Mouse (Mus musculus) gastrocnemius, postnatal 25 days (tissue): Measurements from ENCODE around the gene Iqsec1. TPM values are rescaled to one million over a fixed set of nuclear protein-coding genes. Genes with fewer than 3 reads are reported as not detected.

ENCODE experiments used
- DNase-seq: peaks from one replicate; pipeline ENCODE4 v3.0.0; 2022
- total RNA-seq, 2 experiments: library from RNA; stranded (reverse); gene quantifications; 1 replicate in 1 of 2; 2 replicates in 1 of 2; pipeline ENCODE4 v1.2.3; 2021

Iqsec1 gene
- total RNA-seq, 2 experiments from 2014 or later: 57.7 to 63.6 TPM

DNA sequence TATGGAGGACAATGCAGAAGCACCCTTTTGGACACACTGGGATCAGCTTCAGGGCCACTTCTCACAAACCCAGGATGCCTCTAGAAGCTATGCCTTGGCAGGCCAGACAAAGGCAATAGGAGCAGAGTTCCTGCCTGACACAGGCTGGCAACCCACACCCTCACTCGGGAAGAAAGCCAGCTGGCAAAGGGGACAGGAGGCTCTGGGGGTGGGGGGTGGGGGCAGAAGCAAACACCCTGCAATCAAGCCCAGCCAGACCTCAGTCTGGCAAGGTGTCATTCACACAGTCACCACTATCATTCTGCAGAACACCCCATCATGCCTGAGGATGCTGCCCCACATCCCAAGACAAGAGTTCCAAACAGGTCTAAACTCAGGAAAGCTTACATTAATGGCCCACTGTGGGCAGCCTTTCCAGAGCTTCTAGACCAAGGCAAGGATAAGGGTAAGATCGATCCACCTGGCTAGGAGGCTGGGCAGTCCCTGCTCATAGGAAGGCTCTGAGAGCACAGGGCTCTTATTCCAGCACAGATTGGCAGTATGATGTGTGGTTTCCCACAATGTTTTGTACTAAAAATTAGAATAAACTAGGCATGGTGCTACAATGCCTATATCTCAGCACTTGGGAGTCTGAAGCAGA lies 283.7 kb downstream of the Iqsec1 start:
- no peak for DNase-seq

DNA sequence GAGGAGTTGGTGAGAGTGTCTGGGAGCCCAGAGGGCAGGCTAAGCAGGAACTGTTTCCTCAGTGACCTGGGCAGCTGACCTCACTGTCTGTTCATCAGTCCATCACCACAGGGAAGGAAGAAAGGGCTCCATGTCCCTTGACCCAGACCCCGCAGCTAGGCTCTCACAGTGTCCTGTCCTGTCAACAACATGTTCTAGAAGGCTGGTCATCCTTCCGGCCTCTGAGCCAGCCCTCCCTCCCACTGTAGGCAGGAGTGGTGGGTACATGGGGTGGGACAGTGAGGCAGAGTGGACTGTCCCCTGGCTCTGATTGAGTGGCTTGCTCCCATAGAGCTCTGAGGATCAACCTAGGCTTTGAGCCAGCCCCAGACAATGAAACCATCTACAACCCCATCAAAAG lies 284.7 kb downstream of the Iqsec1 start:
- no peak for DNase-seq

DNA sequence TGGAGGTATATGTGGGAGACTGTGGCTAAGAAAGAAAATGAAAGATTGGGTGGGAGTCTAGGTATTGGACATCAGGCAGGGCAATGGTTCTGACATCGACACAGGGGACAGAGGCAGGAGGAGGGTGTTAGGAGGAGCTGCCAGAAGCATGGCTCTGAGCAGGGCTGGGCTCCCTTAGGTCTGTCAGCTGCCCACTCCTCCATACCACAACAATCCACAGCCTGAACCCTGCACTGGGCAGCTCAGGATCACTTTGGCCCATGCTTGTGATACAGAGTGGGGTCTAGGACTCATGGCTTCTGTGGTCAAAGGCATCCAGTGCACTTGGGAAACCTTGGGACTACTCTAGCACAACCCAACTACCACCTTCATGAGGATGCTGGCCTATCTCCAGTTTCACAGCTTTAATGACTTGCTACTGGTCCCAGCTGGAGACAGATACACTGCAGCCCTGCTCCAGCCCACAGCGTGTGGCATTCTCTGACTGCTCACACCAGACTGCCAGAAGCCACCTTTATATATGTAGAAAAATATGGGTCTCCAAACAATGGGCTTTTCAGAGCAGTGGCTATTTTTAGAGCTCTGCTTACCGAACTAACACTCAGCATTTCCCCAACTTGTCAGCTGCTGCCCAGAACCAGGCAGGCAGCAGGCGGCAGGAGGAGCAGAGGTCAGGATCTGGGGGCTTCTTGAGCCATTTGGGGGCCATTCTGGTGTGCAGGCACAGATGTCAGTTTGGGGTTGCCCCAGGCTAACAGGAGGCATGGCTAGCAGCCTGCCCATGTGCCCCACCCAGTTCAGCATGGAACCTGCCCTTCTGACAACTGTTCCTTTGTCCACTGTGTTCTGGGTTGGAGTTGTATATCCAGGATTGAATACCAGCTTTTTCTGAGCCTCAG lies 285.4 kb downstream of the Iqsec1 start:
- DNase-seq: no peak

DNA sequence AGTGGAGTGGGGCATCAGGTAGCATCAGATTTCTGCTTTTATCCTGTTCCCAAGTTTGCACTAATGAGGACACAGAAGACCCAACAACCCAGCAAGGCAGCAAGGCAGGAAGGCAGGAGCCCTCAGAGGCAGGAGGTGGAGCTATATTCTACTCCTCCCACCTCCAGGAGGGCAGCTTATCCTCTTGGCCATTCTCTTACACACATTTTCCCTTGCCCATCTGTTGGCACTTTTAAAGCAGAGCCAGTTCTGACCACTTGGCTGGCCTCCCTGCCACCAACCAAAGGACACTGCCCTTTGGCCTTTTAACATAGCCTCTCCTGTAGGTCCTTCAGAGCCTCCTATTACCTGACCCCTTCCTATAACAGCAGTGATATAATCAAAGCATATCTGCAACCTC lies 286.3 kb downstream of the Iqsec1 start:
- DNase-seq: no peak

DNA sequence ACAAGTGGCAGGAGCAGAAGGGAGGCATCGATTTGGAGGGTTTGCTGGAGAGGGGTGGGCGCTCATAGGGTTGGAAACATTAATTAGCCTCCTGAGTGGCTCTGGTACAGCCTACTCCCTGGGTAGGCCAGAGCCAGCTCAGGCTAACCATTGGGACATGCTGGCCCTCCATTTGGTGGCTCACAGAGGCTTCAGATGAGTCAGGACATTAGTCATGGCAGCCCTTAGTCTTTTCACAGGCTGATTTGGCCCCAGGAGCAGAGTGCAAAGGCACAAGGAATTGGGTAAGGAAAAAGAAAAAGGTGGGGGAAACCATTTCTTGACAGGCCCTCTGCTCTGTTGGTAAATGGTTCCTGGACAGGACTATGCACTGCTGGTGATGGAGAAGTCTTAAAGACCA lies 287.1 kb downstream of the Iqsec1 start:
- DNase-seq: no peak

DNA sequence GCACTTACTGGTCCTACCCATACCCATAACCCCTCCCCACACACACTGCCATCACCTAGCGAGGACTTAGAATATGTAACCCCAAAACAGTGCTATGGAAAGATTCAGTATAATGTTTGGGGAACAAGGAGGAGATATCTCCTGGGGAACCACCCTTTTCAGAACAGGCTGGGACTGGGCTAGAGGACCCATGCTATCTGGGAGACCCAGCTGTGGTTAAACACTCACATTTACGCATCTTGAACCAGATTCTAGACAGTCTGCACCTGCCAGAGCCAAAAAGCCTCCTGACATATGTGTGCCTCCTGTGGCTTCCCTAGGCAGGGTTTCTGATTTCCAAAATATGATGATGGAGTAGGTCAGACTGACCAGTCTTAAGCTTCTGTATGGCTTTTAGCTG lies 287.7 kb downstream of the Iqsec1 start:
- no peak for DNase-seq

DNA sequence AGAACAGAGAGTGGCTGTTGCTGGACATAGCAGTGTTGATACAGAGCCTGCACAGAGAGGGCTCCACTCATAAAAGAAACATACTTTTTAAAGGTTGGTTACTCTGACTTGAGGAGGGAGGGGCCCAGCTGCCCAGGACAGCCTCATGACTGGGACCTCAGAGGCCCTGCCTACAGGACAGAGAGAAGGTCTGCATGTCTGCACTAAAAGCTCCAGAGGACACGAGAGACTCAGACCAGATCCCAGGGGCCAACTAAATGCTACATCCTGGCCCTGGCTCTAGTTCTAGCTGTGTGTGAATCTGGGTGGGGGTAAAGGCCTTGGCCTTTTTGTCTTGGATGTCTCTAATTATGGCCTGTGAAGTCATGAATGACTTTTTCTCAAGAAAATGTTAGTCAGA lies 288.4 kb downstream of the Iqsec1 start:
- peak; percentile 68 for DNase-seq

DNA sequence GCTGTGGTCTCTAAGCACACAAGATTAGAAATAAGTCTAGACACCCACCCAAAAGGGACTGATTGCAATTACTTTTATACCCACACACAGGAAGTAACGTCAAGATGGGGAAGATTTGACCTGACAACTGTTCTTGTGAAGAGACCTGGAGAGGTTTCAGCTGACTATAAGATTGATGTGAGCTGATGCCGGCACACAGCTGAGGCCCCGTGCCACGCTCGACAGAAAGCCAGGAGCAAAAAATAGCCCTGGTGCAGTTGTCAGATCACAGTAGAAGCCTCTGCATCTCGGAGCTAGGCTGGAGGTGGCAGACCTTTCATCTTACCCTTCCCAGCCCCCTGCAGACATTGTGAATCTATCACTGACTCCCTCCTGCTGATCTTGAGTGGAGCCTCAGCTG lies 289.6 kb downstream of the Iqsec1 start:
- DNase-seq: peak; percentile 76

DNA sequence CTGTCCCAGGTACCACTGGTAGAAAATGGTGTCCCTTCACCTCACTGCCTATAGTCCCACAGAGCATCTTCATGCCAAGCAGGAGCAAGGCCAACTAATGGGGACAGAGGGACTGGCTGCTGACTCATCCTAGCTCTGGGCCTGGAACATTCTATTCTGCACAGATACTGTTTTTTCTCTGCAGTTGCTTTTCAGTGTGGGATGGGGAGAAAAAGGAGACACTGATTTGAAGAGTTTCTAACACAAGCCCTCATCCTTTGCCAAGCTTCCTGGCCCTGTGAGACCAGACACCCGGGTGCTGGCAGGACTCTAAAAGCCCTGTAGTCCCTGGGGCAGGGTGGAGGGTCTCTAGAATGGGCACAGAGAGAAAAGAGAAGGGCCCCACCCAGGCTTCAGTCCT lies 292.7 kb downstream of the Iqsec1 start:
- peak; percentile 58 for DNase-seq

DNA sequence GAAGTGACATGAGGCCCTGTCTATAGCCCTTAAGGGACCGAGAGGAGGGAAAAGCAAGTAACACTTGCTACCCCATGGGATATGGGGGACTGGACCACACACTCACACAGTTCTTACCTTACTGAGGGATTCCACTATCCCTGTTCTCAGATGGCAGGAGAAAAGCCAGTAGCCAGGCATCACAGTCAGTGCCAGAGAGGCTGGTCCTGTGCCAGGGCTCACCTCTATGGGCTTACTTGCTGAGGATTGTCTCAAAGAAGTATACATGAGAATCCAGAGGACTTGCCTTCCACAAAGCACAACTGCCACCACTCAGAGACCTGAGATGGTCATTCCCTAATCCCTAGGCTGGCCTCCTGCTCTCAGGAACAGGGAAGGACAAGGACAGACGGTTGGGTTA lies 296.1 kb downstream of the Iqsec1 start:
- no peak for DNase-seq

DNA sequence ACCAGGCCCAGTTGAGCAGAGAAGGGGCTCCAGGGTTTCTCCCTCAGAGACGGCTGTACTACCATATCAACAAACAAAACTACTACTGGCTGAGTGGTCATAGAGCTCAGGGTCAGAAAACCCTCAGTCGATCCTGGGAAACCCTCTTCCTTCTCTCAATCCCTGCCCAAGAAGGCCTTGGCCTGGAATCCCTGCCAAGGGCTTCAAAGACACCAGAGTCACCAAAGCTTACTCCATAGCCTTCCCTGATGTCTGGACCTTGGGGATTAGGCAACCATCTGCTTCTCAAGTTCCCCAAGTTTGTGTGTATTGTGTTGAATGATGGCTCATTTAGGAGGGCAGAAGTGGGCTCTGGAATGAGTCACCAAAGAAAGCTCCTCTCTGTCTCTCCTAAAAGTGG lies 296.6 kb downstream of the Iqsec1 start:
- DNase-seq: no peak

DNA sequence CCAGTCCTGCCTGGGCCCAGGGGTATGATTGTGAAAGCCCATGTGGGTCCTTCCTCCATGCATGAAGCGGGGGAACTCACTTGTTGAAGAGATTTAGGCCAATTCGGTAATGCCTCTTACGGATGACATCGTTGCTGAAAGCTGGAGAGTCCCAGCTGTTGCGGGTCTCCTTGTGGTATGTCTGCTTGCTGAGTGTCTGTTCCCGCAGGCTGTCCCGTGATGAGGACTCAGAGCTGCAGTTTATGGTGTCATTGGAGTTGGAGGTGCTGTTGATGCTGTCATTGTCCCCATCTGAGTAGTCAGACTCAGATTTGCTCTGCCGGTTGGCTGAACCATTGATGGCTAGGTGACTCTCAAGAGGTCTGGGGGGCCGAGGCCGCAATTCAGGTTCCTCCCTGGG lies 299.0 kb downstream of the Iqsec1 start:
- no peak for DNase-seq

DNA sequence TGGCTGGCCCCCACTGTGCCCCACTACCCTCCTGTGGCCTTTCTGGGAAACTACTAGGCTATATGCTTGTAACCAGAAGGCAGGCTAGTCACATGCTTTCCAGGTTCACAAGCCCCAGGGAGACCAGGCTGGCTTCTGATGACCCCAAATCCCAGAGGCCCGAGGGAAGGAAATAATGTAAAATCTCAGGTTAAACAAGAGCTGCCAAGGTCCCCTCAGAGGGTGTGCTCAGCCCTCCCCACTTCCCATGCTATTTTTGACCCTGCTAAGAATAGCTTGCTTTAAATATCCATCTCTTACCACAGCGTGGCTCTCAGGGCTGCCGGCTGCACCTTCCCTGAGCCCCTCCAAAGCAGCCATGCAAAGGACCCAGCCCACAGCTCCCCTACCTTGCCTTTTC lies 299.7 kb downstream of the Iqsec1 start:
- DNase-seq: no peak

DNA sequence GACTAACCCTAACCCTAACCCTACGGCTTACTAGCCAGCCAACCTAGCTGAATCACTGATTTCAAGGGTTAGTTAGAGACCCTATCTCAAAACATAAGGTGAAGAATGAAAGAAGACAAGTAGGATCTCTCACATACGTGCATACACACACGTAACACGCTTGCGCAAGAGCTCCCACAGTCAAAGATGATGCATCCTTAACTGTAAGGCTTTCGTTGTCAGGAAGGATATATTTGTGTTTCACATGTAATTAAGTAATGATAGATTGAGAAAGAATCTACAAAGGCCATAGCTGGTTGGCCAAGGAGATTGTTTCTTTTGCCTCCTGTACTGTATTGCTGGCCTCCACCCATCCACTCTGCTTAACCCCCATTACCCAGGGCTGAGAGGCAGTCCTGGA lies 300.5 kb downstream of the Iqsec1 start:
- DNase-seq: no peak

DNA sequence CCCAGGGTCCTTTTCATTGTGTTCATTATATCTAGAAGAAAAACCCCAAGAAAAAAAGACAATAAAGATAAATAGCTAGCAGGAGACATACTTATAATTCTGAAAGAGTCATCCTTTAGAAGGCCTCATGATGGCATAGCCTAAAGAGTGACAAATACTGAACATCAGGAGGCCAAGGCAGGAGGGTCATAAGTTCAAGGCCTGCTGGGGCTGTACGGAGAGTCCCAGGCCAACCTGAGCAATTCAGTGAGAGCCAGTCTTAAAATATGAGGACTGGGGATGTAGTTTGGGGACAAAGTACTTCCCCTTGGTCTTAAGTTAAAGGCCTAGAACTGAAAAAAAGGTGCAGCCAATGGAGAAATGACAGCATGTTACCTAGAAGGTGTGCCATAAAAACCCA lies 301.7 kb downstream of the Iqsec1 start:
- DNase-seq: no peak

DNA sequence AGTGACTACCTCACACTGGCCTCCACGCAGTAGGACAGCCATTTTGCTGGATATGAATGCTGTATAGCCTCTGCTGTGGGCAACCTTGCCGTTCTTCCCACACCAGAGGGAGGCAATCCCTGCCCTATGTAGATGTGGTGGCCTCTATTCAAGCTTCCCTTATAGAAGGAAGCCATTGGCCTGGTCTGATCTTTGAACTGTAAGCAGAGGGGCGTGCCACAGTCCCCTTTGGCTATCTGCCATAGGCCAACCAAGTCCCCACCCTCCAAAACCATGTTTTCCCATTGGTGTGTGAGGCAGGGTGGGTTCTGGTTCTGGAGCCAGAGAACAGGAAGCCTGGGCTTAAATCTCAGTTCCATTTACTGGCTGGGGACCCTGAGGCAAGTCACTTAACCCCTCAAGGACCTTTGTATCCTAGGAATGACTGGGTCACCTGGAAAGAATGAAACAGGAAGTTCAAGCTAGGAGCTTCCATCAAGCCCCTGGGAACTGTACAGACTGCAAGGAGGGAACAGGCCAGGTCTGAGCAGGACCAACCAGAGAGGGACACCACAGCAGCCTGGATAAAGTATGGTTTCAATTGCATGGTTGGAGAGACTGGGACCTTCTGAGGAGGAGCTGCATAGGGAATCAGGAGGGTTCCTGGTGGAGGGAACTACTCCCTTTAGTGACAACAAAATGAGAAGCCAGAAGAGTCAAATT lies 304.5 kb downstream of the Iqsec1 start:
- no peak for DNase-seq

DNA sequence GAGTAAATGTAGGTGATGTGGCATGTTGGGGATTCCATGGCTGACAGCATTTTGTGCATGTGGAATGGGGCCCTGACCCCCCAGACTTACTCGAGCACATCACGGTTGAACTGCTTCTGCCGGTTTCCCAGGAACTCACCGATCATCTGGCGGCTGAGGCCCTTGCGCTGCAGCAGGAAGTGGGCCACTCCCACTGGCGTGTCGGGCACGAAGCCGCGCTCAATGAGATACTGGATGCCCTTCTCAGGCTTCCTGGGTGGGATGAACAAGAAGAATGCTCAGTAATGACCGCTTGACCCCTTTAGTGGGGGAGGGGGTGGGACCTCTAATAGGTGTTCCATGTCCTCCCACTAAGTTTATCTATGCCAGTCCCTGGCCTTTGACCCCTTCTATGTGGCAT lies 308.1 kb downstream of the Iqsec1 start:
- no peak for DNase-seq

DNA sequence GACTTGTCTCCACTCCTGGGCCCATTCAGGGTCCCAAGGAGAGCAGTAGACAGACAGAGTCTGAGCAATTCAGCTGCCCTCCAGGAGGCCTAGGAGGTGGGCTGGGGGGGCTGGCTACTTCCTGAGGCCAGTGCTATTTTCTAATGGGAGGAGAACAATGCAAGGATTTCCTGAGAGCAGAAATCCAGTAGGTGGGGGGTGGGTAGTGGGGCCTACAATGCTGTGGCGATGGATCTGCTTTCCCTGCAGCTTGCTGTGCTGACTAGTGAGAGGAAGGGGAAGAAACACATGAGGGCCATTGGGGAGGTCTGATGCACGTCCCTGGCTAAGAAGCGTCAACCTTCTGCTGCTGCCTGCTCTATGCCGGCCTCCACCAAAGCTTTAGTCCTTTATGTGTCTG lies 309.7 kb downstream of the Iqsec1 start:
- no peak for DNase-seq

DNA sequence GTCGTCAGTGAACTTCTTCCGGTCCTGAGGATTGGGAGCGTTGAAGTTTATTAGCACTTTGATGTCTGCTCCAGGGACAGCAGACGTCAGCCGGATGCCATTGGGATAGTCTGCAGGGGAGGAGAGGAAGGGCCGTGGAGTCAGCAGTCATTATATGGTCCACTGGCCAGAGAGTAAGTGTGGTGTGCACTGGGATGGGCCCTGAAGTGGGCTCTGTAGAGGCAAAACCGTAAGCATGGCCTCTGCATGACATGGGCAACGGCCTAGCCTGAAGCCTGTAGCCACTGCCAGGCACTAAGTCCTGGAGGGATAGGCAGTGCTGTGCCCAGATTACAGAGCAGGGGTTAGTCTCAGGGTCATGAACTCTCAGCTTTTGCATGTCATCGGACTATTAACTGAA lies 319.8 kb downstream of the Iqsec1 start:
- DNase-seq: no peak

DNA sequence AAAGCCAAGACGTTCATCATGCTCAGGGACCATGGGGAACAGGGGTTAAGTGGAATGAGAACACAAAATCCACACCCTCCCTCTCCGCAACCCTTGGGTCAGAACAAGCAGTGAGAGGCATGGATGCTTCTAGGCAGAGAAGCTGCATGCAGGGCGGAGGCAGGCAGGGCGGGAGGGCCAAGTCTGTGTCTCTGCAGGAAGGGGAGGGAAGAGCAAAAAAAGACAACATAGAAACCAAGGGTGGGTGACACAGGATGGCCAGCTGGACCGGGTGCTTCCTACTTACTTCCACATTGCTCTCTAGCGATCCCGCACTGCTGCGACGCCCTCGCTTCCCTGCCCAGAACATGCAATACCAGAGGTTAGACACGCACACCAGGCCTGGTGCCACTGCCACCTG lies 324.7 kb downstream of the Iqsec1 start:
- DNase-seq: no peak

DNA sequence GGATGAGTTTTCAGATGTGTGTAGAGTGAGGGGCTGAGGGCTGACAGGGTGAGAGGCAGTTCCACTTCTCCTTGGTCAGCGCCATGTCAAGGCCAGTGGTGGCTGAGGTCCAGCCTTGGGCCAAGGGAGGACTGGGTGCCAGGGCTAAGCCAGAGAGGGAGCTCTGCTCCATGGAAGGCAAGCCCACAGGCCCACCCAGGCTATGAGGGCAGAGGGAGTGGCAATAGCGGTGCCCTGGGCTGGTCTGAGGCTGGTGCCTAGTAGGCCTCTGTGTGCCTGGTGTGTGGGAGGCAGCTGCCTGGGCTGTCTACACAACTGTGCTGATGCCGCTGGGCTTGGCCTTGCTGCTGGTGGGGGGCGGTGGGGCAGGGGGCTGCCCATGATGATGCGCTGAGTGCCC lies 326.3 kb downstream of the Iqsec1 start:
- no peak for DNase-seq

DNA sequence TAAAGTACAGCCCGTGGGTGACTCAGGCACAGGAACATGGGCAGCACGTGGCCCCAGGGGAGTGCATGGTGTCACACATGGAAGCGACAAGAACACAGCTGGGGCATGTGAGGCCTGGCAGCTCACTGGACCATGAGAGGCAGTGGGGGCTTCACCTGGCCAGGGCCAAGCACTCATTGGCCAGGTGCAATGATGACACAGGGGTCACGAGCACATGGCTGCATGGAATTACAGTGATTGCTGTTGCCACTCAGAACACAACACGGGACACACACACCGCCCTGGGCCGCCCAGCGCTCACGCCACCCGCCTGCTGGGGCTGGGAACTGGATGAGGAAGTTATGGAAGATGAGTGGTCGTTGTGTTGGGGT lies 327.5 kb downstream of the Iqsec1 start:
- DNase-seq: no peak

DNA sequence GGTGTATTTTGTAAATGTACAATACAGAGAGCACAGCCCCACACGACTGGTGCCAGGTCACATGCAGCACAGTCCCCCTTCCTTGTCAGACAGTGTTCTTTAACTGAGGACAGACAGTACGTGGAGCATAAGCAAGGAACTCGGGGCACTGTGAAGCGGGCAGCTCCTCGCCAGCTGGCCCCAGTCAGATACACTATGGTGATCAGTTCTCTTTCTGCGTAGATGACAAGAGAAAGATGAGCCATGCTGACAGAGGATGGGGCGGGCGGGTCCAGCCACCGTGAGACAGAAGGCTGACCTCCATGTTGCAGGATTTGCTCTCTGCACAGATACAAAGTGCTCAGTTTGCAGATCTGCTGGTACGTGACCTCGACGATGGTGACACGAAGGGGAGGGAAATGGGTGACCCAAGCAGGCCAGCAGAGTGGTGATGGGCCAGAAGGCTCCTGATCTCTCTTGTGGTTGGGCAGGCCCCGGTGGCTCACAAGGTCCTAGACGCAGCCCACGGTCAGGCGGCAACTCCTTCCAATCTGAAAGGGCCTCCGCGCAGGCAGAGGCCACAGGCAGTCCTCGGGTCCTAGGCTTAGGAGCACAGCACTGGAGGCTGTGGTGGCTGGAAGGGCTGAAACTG lies 328.0 kb downstream of the Iqsec1 start:
- no peak for DNase-seq
